Mouse (Mus musculus): ENCODE measurements around the gene Cnih1. TPM values are rescaled to one million over a fixed set of nuclear protein-coding genes. Genes with fewer than 3 reads are reported as not detected.
A peak's percentile ranks its signal among the peaks of the same experiment; 100 is the strongest.
"Not testable (repeated sequence)": the region's sequence is repeated elsewhere in the genome, so short reads cannot be mapped to it uniquely, and the experiment has no call there.

The Cnih1 gene
- polyA plus RNA-seq, 1 experiment from 2014 or later = 90.7 TPM

DNA sequence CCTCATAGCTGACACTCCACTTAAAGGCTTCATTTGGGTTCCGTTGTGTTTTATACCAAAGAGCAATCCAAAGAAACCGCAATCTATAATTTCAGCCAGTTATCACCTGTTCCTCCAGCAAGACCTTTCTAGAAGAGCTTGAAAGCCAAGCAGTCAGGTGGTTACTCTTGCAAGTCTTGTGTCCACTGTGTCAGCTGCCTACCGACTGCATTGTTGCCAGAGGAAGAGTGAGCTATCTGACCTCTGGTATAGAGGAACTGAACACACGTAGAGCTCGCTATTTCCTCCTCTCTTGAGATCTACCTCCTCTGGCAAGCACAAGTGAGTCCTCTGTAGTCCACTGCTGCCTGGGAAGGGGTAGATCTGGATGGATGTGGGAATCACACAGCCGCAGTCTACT lies 27.0 kb downstream of the Cnih1 start:
- Histone ChIP-seq H3K9me3 (ENCODE audit: low read length) (no peaks in the 10 kb centered on the region), H3K27ac (ENCODE audit: low read depth) (peak overlapping the region; percentile 67), H3K9ac (replicated peaks) (peak overlapping the region; percentile 93), H3K4me2 (ENCODE audit: low read depth, low read length) (peak overlapping the region; percentile 90), H3K4me3 (ENCODE audit: low read depth, low read length) (peak overlapping the region; percentile 86), H3K27me3 (ENCODE audit: insufficient read depth, low read length) (no peaks in the 10 kb centered on the region), H3K36me3 (replicated peaks; ENCODE audit: insufficient read depth, low read length) (peaks cover 24% of the 10 kb centered on the region), H3K4me1 (ENCODE audit: insufficient read depth) (peaks cover 9% of the 10 kb centered on the region)
- no peak for TF ChIP-seq CTCF (IDR thresholded peaks at IDR 0.05; ENCODE audit: low read depth)
- no peak for TF ChIP-seq EP300 (IDR thresholded peaks at IDR 0.05; ENCODE audit: low read depth)
- peak; percentile 22 for DNase-seq
- 29% methylated on average over 6 of the region's 6 CpGs for WGBS (ENCODE audit: insufficient replicate concordance)
- no peak for ATAC-seq

DNA sequence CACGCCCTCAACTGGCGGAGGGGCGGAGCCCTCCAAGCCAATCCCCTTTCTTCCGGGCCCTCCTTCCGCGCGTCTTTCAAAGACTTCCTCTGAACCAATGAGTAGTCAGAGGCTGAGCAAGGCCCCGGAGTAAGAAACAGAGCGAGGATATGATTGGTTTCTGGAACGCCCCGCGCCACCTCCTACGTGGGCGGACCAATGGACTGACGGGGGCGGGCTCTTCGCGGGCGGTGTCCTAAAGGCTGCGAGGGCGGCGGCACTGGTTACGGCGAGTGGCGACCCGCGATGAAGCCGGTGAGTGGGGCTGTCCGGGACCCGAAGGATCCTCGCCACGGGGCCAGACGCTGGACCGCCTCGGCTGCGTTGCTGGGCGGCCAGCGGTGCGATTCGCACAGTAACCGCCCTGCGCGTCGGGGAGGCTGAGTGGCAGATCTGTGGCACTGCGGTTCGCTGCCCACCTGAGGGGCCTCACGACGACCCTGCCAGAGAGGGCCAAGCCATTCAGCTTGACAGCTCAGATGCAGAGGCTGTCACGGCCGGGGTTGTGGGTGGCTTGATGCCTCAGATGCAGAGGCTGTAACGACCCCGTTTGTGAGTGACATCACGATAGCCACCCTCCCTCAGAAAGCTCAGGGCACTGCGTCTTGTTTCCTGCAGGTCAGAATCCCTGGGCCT lies 27.7 kb downstream of the Cnih1 start, which contains the start of gene Cdkn3:
Gene Cdkn3, plus strand, starts transcription at position 187 of the 675 bp plus-strand sequence.
- Histone ChIP-seq H3K9me3 (ENCODE audit: low read length) (no peaks in the 10 kb centered on the region), H3K27me3 (ENCODE audit: insufficient read depth, low read length) (no peaks in the 10 kb centered on the region), H3K27ac (ENCODE audit: low read depth) (peak within 1 kb of the TSS; percentile 67), H3K9ac (replicated peaks) (peak within 1 kb of the TSS; percentile 93), H3K4me1 (ENCODE audit: insufficient read depth) (peaks cover 9% of the 10 kb centered on the region), H3K36me3 (replicated peaks; ENCODE audit: insufficient read depth, low read length) (peaks cover 21% of the 10 kb centered on the region), H3K4me2 (ENCODE audit: low read depth, low read length) (peak within 1 kb of the TSS; percentile 90), H3K4me3 (ENCODE audit: low read depth, low read length) (peak within 1 kb of the TSS; percentile 86)
- ATAC-seq = peak; percentile 100
- DNase-seq = peak; percentile 94
- under 1% methylated on average over 53 of the region's 54 CpGs for WGBS (ENCODE audit: insufficient replicate concordance)
- no peak; the same call in 1 of the 2 replicates for TF ChIP-seq EP300 (IDR thresholded peaks at IDR 0.05; ENCODE audit: low read depth)
- TF ChIP-seq CTCF (IDR thresholded peaks at IDR 0.05; ENCODE audit: low read depth) = no peak

DNA sequence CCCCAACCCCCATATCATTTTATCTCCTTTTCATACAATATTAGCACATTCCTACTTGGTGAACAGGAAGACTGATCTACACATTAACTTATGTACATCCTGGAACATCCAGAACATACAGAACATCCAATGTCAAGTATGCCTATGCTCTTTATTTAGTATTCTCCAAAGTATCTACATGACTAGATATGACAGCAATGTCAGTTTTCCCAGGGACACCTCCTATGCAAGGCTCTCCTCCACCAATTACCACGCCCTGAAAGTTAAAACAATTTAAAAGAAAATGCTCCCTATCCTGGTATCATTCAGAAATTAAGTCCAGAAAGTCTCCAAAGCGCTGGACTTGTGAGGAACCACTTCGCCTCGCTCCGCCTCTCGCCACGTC lies 28.2 kb downstream of the Cnih1 start:
- DNase-seq = no peak
- Histone ChIP-seq H3K27ac (ENCODE audit: low read depth) (no peak overlapping the region), H3K36me3 (replicated peaks; ENCODE audit: insufficient read depth, low read length) (peaks cover 18% of the 10 kb centered on the region), H3K9me3 (ENCODE audit: low read length) (no peaks in the 10 kb centered on the region), H3K4me2 (ENCODE audit: low read depth, low read length) (peak overlapping the region; percentile 90), H3K9ac (replicated peaks) (no peak overlapping the region), H3K4me3 (ENCODE audit: low read depth, low read length) (peak overlapping the region; percentile 86), H3K4me1 (ENCODE audit: insufficient read depth) (peaks cover 9% of the 10 kb centered on the region), H3K27me3 (ENCODE audit: insufficient read depth, low read length) (no peaks in the 10 kb centered on the region)
- ATAC-seq = peak; percentile 5; the same call in 1 of the 2 replicates
- whole genome bisulfite sequencing (ENCODE audit: insufficient replicate concordance) = 3% methylated on average over 7 of the region's 7 CpGs
- TF ChIP-seq CTCF (IDR thresholded peaks at IDR 0.05; ENCODE audit: low read depth) (no peak), EP300 (IDR thresholded peaks at IDR 0.05; ENCODE audit: low read depth) (no peak)

DNA sequence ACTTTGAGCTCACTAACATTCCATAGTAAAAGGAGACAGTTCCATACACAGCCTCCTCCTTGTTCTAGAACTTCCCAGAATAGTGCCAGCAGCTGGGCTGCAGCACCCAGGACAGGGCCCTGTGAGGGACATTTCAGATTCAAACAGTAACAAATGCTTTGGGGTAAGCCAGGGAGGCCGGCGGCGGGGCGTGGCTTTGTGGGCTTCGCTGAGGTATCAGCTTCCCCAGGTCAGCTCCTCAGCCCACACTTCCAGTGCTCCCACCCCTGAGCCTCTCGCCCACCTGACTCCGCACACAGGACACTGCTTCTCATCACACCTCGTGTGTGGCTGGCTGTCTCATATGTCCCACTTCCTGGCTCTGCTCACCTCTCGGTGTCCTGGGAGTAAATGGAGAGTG lies 30.5 kb downstream of the Cnih1 start:
- ATAC-seq (no peak), DNase-seq (no peak)
- Histone ChIP-seq H3K27ac (ENCODE audit: low read depth) (no peak overlapping the region), H3K4me2 (ENCODE audit: low read depth, low read length) (no peak overlapping the region), H3K9ac (replicated peaks) (no peak overlapping the region), H3K9me3 (ENCODE audit: low read length) (no peaks in the 10 kb centered on the region), H3K4me3 (ENCODE audit: low read depth, low read length) (no peak overlapping the region), H3K36me3 (replicated peaks; ENCODE audit: insufficient read depth, low read length) (no peaks in the 10 kb centered on the region), H3K27me3 (ENCODE audit: insufficient read depth, low read length) (no peaks in the 10 kb centered on the region), H3K4me1 (ENCODE audit: insufficient read depth) (peaks cover 9% of the 10 kb centered on the region)
- TF ChIP-seq CTCF (IDR thresholded peaks at IDR 0.05; ENCODE audit: low read depth) (no peak), EP300 (IDR thresholded peaks at IDR 0.05; ENCODE audit: low read depth) (no peak)
- 76% methylated on average over 9 of the region's 9 CpGs for WGBS (ENCODE audit: insufficient replicate concordance)

DNA sequence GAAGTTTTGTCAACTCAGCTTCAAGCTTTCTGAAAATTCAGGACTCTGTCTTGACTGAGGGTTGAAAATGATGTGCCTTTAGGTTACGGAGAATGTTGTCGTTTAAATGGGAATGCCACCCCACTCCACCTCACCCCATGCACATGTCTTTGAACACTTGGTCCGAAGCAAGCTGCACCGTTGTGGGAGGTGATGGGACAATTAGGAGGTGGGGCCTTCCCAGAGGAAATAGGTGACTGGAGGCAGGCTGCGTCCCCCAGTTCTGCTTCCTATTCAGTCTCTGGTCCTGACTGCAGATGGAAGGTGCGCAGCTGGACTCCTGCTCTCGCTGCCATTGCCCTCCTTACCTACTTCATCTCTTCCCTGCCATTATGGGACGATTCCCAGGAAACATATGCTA lies 32.4 kb downstream of the Cnih1 start:
- H3K36me3 ChIP-seq (replicated peaks; ENCODE audit: insufficient read depth, low read length) = no peaks in the 10 kb centered on the region
- DNase-seq (no peak), ATAC-seq (no peak)
- H3K27me3 ChIP-seq (ENCODE audit: insufficient read depth, low read length) = no peaks in the 10 kb centered on the region
- no peak overlapping the region for H3K9ac ChIP-seq (replicated peaks)
- WGBS (ENCODE audit: insufficient replicate concordance) = 89% methylated on average over 8 of the region's 8 CpGs
- no peaks in the 10 kb centered on the region; the same call in 1 of the 2 replicates for H3K4me1 ChIP-seq (ENCODE audit: insufficient read depth)
- no peak overlapping the region for H3K4me2 ChIP-seq (ENCODE audit: low read depth, low read length)
- TF ChIP-seq CTCF (IDR thresholded peaks at IDR 0.05; ENCODE audit: low read depth) (no peak), EP300 (IDR thresholded peaks at IDR 0.05; ENCODE audit: low read depth) (no peak)
- no peak overlapping the region for H3K4me3 ChIP-seq (ENCODE audit: low read depth, low read length)
- H3K9me3 ChIP-seq (ENCODE audit: low read length) = no peaks in the 10 kb centered on the region
- no peak overlapping the region for H3K27ac ChIP-seq (ENCODE audit: low read depth)

DNA sequence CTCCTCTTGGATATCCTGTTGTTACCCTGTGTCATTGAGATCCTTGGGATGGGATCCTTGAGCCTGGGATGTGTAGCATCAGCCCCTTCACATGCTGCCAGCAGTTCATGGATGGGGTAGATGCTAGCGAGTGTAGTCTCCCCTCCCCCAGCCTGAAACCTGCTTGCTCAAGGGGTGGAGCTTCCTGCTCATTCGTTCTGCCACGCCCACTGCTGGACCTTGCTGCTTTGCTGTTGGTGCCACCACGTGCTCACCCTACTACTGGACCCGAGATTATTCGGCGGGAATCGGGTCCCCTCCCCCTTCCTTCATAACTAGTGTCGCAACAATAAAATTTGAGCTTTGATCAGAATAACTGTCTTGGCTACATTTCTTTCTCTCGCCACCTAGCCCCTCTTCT lies 33.8 kb downstream of the Cnih1 start:
- not testable (repeated sequence) for ATAC-seq; H3K27ac ChIP-seq (ENCODE audit: low read depth); H3K36me3 ChIP-seq (replicated peaks; ENCODE audit: insufficient read depth, low read length); DNase-seq; H3K4me2 ChIP-seq (ENCODE audit: low read depth, low read length); H3K27me3 ChIP-seq (ENCODE audit: insufficient read depth, low read length); H3K9me3 ChIP-seq (ENCODE audit: low read length); H3K9ac ChIP-seq (replicated peaks); H3K4me3 ChIP-seq (ENCODE audit: low read depth, low read length); H3K4me1 ChIP-seq (ENCODE audit: insufficient read depth)
- WGBS (ENCODE audit: insufficient replicate concordance) = 61% methylated on average over 8 of the region's 10 CpGs

Data from liver, postnatal 0 days (tissue).